Mouse (Mus musculus) heart, postnatal 36 days (tissue): ENCODE measurements around the gene Orai2. TPM values are rescaled to one million over a fixed set of nuclear protein-coding genes. Genes with fewer than 3 reads are reported as not detected.
A peak's percentile ranks its signal among the peaks of the same experiment; 100 is the strongest.
"Not testable (repeated sequence)": the region's sequence is repeated elsewhere in the genome, so short reads cannot be mapped to it uniquely, and the experiment has no call there.

Source experiments
- DNase-seq, 2 experiments: peaks; one replicate each; pipeline ENCODE4 v3.0.0; 2021 to 2022
- intact Hi-C: fragments of 180-260 bp; cut with DNase I; formaldehyde crosslinking; loops from one replicate; pipeline ENCODE4 v1.15.1; 2025
- microRNA-seq, 2 experiments: library from miRNA; unstranded; fragments of <30 nt; microRNA quantifications; one replicate each; pipeline ENCODE4 v1.2.0; 2021; ENCODE audit warnings: borderline number of aligned reads in 2 of 2
- total RNA-seq, 2 experiments: library from RNA; stranded (reverse); gene quantifications; 2 replicates each; pipeline ENCODE4 v1.2.3; 2021

Gene Orai2
- total RNA-seq, 2 experiments from 2014 or later = 1.2 to 1.3 TPM

DNA sequence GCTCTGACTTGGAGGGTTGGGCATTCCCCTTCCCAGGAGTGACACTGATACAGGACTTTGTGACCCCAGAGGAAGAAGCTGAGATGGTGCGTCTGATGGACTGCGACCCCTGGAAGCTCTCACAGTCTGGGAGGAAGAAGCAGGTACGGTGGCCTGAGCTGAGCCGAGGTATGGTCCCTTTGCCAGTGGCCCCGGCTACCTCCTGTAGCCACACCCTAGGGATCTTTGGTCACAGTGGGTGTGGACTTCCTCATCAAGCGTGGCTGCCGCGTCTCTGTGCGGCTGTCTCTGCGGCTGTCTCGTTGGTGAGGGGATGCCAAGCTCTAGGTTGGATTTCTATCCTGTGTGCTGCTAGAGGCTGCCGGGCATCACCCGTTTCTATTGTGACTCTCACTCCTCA lies 31.1 kb downstream of the Orai2 start:
- intact Hi-C loops = no loop called here
- no peak for DNase-seq

GRCm38 (mm10) chr5:136137658-136138274 lies 32.7 kb downstream of the Orai2 start:
- peak; percentile 43 to 51 for DNase-seq
- intact Hi-C loops = no loop called here

GRCm38 (mm10) chr5:136136292-136136990 lies 34.1 kb downstream of the Orai2 start:
- no peak for DNase-seq
- intact Hi-C loops = no loop called here

GRCm38 (mm10) chr5:136135571-136136291 lies 34.8 kb downstream of the Orai2 start, which contains the start of the genes Lrwd1 and Alkbh4:
Gene Lrwd1, minus strand, starts transcription at chr5:136136074.
Gene Alkbh4, plus strand, starts transcription at chr5:136136146.
- intact Hi-C loops = loop anchor here (1.0 kb wide), 2 partner anchors 18 to 51 kb away; no protein-coding TSS in a partner anchor
- DNase-seq = peak; percentile 94 to 95

DNA sequence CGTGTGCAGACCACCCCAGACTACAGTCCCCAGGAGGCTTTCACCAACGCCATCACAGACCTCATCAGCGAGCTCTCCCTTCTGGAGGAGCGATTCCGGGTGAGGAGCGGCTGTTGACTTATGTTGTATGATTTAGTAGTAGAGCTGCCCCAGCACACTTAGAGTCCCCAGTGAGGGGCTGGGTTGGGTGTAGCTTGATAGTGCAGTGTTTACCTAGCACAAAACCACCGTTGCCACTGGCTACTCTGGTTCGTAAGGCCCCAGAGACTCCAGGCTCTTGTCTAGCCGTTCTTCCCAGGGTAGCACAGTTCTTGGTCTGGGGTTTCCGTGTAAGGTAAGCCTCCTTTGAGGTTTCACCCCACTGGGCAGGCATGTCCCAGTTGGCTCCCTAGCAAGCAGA lies 48.3 kb downstream of the Orai2 start:
- intact Hi-C loops = no loop called here
- no peak for DNase-seq

DNA sequence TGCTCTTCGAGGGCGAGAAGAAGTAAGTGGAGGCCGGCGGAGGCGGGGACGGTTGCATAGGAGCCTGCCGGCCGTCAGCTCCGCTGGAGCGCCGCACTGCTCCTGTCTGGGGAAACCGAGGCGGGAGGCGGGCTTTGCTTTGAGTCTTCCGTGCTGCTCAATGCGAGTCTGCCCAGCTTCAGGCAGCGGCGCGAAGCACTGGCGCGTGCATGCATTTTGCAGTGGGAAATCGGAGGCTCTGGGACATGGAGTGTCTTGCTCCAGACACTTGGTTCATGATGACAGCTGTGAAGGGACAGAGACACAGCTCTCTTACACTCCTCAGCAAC lies 53.8 kb downstream of the Orai2 start:
- no peak for DNase-seq
- intact Hi-C loops = loop anchor here (1.0 kb wide), 1 partner anchor 19 kb away; no protein-coding TSS in a partner anchor

DNA sequence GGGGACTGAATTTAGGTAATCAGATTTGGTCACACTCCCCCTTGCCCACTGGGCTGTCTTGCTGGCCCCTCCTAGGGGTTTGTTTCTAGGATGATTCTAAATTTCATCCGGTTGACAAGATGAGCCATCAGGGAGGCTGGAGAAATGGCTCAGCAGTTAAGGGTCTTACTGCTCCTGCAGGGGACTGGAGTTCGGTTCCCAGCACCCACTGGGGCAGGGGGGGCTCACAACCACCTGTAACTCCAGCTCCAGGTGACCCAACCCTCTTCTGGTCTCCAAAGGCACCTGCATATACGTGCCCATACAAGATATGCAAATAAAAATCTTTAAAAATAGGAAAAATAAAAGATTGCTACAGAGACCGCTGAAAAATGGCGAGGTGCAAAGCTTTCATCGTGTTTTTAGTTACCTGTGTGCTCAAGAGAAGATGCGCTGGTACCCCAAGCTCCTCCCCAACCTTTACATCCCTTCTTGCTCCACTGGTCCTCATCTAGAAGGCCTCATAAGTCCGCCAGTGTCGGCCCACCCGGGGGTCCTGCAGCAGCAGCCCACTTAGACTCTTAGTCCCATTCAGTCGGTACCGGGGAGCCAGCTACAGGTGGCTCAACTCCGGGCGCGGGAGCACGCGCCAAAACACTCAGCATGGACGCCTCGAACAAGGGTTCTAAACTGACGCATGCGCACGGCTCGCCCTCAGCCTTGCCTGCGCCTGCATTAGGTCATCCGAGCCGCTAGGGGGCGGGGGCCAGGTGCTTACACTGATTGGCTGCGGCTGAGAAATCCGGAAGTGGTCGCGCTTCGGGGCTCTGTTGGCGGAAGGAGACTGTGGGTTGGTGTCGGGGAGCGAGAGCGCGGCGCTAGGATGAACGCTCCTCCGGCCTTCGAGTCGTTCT lies 54.4 kb downstream of the Orai2 start, which contains the start of gene Polr2j:
Polr2j (plus strand) TSS at position 741 of the 893 bp plus-strand sequence.
- intact Hi-C loops = no loop called here
- DNase-seq = peak; percentile 97 to 98

GRCm38 (mm10) chr5:136113546-136113945 lies 57.0 kb downstream of the Orai2 start:
- intact Hi-C loops = not testable (repeated sequence)

DNA sequence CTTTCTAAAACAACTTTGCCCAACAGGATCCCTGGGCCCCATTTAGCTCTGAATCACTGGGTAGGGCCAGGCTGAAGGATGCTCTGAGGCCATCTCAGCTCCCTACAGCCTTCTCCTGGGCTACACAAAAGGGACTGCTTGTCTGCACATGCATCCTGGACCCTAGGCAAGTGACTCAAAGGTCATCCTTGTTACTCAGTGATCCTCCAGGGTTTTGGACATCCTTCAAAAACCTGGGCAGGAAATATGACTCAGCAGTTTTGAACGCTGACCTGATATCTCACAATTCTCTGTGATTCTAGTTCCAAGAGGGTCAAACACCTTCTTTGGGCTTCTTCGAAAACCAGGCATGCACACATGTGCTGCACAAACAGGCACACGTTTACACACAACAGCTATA lies 61.5 kb downstream of the Orai2 start:
- no peak for DNase-seq
- intact Hi-C loops = no loop called here

More at GRCm38 (mm10) chr5:136113546-136113945, 57.0 kb downstream of the Orai2 start:
- DNase-seq = not testable (repeated sequence)

- no peak for DNase-seq
- intact Hi-C loops = no loop called here
Observed at GRCm38 (mm10) chr5:136108486-136108885, 62.0 kb downstream of the Orai2 start.

DNA sequence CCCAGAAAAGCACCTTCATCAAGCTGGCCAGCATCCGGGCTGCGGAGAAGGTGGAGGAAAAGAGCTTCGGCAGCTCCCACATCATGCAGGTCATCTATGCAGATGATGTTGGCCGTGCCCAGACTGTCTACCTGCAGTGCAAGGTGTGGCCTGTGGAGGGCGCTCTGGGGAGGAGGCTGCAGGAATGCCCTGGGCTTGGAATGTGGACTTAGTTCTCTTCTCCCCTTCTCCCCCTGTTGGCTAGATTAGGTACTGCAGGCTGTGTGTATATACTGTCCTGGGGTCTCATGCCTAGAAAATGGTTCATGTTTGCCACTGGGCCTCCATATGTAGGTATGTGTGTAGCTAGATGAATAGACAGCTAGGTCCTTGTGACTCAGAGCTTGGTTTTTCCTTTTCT lies 66.0 kb downstream of the Orai2 start:
- DNase-seq = no peak
- intact Hi-C loops = no loop called here

DNA sequence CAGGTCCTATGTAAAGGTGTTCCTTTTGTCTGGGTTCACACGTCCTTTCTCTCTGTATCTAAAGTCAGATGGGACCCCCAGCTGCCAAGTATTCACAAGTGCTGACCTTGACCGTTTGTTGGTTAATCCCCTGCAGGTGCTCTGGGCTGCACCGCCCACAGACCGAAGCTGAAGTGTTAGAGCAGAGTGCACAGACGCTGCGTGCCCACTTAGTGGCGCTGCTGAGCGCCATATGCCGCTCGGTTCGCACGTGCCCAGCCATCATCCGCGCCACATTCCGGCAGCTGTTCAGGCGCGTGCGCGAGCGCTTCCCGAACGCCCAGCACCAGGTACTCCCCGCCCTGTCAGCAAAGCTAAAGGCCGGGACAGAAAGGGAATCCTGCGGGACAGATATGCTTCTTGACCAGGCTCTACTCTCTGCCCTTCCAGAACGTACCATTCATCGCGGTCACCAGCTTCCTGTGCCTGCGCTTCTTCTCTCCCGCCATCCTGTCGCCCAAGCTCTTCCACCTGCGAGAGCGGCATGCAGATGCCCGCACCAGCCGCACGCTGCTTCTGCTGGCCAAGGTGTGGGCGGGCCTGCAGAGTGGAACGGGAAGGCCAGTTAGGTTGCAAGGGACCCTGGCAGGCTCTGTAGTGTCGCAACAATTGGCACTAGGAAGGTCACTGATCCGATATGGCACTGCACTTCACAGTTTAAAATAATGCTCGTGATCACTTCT lies 68.3 kb downstream of the Orai2 start:
- peak; percentile 48 to 63 for DNase-seq
- intact Hi-C loops = loop anchor here (2.0 kb wide), 1 partner anchor 87 kb away; no protein-coding TSS in a partner anchor

- intact Hi-C loops = no loop called here
Observed at GRCm38 (mm10) chr5:136098536-136098935, 72.0 kb downstream of the Orai2 start.

More at GRCm38 (mm10) chr5:136098536-136098935, 72.0 kb downstream of the Orai2 start:
- no peak for DNase-seq

Small RNAs within 50 kb of the gene (microRNA-seq; reads per million reads assigned to microRNA genes)
- 1.3 to 2.2 reads per million in 2 experiments for gene Mir7035

Other genes starting within 250 kb of the Orai2 start
- gene Ywhag, start 236.1 kb downstream of the Orai2 start, total RNA-seq = 100 to 1,000 TPM; 279 to 282 TPM
- gene Ssc4d, start 196.2 kb downstream of the Orai2 start, total RNA-seq = under 1 TPM; 0.58 to 0.68 TPM
- not detected for gene Zp3, start 190.6 kb downstream of the Orai2 start, total RNA-seq
- 1 to 10 TPM; 7.2 to 7.9 TPM for gene Dtx2, start 175.9 kb downstream of the Orai2 start, total RNA-seq
- 10 to 100 TPM; 17.9 to 28.6 TPM for gene Upk3b, start 132.2 kb downstream of the Orai2 start, total RNA-seq
- not detected for gene Upk3bl, start 116.2 kb downstream of the Orai2 start, total RNA-seq
- gene Rasa4, start 86.8 kb downstream of the Orai2 start, total RNA-seq = 1 to 10 TPM; 6.4 to 9.2 TPM
- gene Polr2j, start 54.1 kb downstream of the Orai2 start, total RNA-seq = 10 to 100 TPM; 74.0 to 76.8 TPM
- gene Lrwd1, start 34.6 kb downstream of the Orai2 start, total RNA-seq = 1 to 10 TPM; 5.7 to 6.6 TPM
- 1 to 10 TPM; 4.4 to 4.7 TPM for gene Alkbh4, start 34.6 kb downstream of the Orai2 start, total RNA-seq
- 10 to 100 TPM; 15.2 to 20.5 TPM for gene Prkrip1, start 28.2 kb upstream of the Orai2 start, total RNA-seq
- under 1 TPM; 0.43 to 0.83 TPM for gene Sh2b2, start 75.8 kb upstream of the Orai2 start, total RNA-seq